Comparison of ENCODE assay signal across 15 mouse cellular contexts in the genomic region with DNA sequence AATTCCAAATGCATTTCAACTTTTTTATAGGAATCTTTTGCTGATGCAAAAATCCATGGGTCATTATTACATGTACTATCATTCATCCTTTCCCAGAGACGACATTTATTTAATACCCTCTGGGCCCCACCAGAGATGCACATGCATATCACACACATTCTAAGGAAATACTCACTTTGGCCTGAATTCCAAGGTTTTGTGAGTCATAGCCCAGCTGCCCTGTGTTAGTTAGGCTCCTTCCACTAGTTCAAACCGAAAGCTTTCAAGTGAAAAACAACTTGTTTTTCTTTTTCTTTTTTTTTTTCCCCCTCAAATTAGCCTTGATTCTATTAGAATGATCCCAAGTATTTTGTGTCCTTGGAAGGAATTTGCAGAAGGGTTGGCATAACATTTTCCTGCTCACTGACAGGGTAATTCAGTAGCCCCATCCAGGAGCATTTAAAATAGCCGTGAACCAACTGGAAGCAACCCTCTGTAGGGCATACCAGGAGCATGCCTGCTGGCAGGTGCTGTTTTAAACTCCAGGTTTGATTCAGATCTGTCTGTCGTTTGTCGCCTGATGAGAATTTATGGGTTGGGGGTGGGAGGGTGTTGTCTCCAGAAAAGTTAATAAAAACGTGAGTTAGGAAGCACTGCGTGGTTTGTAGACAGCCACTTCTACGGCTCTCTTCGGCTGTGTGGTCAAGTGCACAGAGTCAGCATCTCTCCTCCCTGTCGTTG.
"Had no signal": no experiment of that assay in that cellular context is flagged by ENCODE, and none has a peak within 500 bp of the region (broad histone marks: within the 10 kb centered on the region; RNA-seq: fewer than 3 reads in every experiment).

No protein-coding gene starts in this region.

- ATAC-seq: liver, postnatal 0 days had no signal

- H3K36me3 ChIP-seq: limb, embryonic 12.5 days; liver, embryonic 13.5 days; lung, embryonic 15.5 days; midbrain, embryonic 12.5 days; neural tube, embryonic 15.5 days; stomach, embryonic 15.5 days had no signal

- DNase-seq: kidney, postnatal 25 days; layer of hippocampus, adult 9-11 months; liver; liver, embryonic 13.5 days; liver, postnatal 0 days; retina, postnatal 1 day; right cerebral cortex, postnatal 4 days; spleen, adult 18-20 months; thymus, adult 2 months; thymus, postnatal 25 days had no signal

- H3K27me3 ChIP-seq: liver, embryonic 13.5 days; lung, embryonic 15.5 days; midbrain, embryonic 12.5 days; neural tube, embryonic 15.5 days; stomach, embryonic 15.5 days had no signal

- H3K9me3 ChIP-seq: limb, embryonic 12.5 days; liver, embryonic 13.5 days; lung, embryonic 15.5 days; midbrain, embryonic 12.5 days; neural tube, embryonic 15.5 days; stomach, embryonic 15.5 days had no signal

- H3K4me3 ChIP-seq: limb, embryonic 12.5 days; liver, embryonic 13.5 days; lung, embryonic 15.5 days; midbrain, embryonic 12.5 days; neural tube, embryonic 15.5 days; stomach, embryonic 15.5 days had no signal

- H3K27ac ChIP-seq: limb, embryonic 12.5 days; liver, embryonic 13.5 days; lung, embryonic 15.5 days; midbrain, embryonic 12.5 days; neural tube, embryonic 15.5 days; stomach, embryonic 15.5 days had no signal

- H3K4me1 ChIP-seq: liver, embryonic 13.5 days; lung, embryonic 15.5 days; stomach, embryonic 15.5 days had no signal

- H3K4me2 ChIP-seq: limb, embryonic 12.5 days; liver, embryonic 13.5 days; lung, embryonic 15.5 days; midbrain, embryonic 12.5 days; neural tube, embryonic 15.5 days; stomach, embryonic 15.5 days had no signal

- H3K9ac ChIP-seq: limb, embryonic 12.5 days; liver, embryonic 13.5 days; liver, postnatal 0 days; lung, embryonic 15.5 days; midbrain, embryonic 12.5 days; neural tube, embryonic 15.5 days; stomach, embryonic 15.5 days had no signal
